Mouse (Mus musculus) heart, adult 2 months (tissue): ENCODE measurements around the gene Dohh. TPM values are rescaled to one million over a fixed set of nuclear protein-coding genes. Genes with fewer than 3 reads are reported as not detected.

ENCODE experiments used
- DNase-seq, 2 experiments: peaks; one replicate each; pipeline ENCODE4 v3.0.0; 2021
- H3K27ac ChIP-seq: fragments of 200-600 bp; 2 replicates; pipeline ENCODE4 v1.8.1; 2022
- H3K27me3 ChIP-seq: fragments of 200-500 bp; 2 replicates; pipeline ENCODE4 v1.6.1; 2012; ENCODE audit warnings: mild to moderate bottlenecking, low read length, inconsistent platforms, mixed read lengths; ENCODE audit not compliant: control insufficient read depth, insufficient read depth
- H3K36me3 ChIP-seq: fragments of 200-500 bp; 2 replicates; pipeline ENCODE4 v1.6.1; 2012; ENCODE audit warnings: low read length, inconsistent platforms; ENCODE audit not compliant: control insufficient read depth, insufficient read depth
- H3K4me1 ChIP-seq: fragments of 200-500 bp; 2 replicates; pipeline ENCODE4 v1.6.1; 2011; ENCODE audit warnings: low read length; ENCODE audit not compliant: control insufficient read depth, insufficient read depth
- H3K4me3 ChIP-seq: fragments of 200-600 bp; 2 replicates; pipeline ENCODE4 v1.8.1; 2022
- H3K79me2 ChIP-seq: fragments of 200-500 bp; replicated peaks from 2 replicates; pipeline ENCODE4 v1.6.1; 2012; ENCODE audit warnings: mild to moderate bottlenecking, inconsistent platforms, low read length, moderate library complexity, mixed read lengths; ENCODE audit not compliant: control insufficient read depth, insufficient read depth
- H3K9ac ChIP-seq: fragments of 200-500 bp; 2 replicates; pipeline ENCODE4 v1.6.1; 2012; ENCODE audit warnings: low read depth, mild to moderate bottlenecking, control low read depth, inconsistent platforms, low read length, mixed read lengths
- CTCF ChIP-seq: fragments of 200-600 bp; IDR thresholded peaks from 2 replicates; pipeline ENCODE4 v1.8.1; 2022; ENCODE audit warnings: antibody characterized with exemption, mild to moderate bottlenecking, moderate library complexity
- EP300 ChIP-seq: fragments of 200-500 bp; IDR thresholded peaks from 2 replicates; pipeline ENCODE4 v1.6.1; 2011; ENCODE audit warnings: low read depth, low read length, control low read depth; ENCODE audit not compliant: insufficient read depth
- POLR2A ChIP-seq: fragments of 200-500 bp; IDR thresholded peaks from 2 replicates; pipeline ENCODE4 v1.6.1; 2011; ENCODE audit warnings: mild to moderate bottlenecking, low read depth, low read length, control low read depth; ENCODE audit not compliant: insufficient read depth
- WGBS: fragments of 180-500 bp; shearing (Covaris S2); methylation state at CpG from one replicate; pipeline ENCODE4 v1.1.7; 2018; 5-methylcytosine and 5-hydroxymethylcytosine counted together
- intact Hi-C: fragments of 180-260 bp; cut with DNase I; formaldehyde crosslinking; loops from one replicate; pipeline ENCODE4 v1.15.1; 2025
- polyA plus RNA-seq: library from polyadenylated mRNA; depleted of rRNA; stranded (reverse); fragments of >200 nt; gene quantifications from 2 replicates; pipeline ENCODE4 v1.2.3, GENCODE M21; 2012
- total RNA-seq, 2 experiments: library from RNA; stranded (reverse); gene quantifications; 2 replicates each; pipeline ENCODE4 v1.2.3; 2021

The Dohh gene
- total and polyA plus RNA-seq, 3 experiments: 46.6 to 56.9 (median 53.8) TPM

DNA sequence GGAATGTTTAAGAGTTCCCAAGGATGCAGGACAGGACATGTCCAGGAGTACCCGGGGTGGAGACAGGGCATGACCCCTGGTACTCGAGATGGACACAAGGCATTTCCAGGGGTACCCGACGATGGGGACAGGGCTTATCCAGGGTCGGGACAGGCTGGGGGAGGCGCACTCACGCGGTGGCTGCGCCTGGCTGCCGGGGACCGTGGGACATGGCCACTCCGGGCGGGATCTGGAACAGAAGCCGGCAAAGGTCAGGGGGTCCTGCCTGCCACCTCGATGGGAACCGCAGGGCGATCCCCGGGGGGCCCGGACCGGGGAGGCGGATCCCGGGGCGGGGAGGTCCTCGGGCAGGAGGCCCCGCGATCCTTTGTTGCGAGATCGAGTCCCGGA, 34.3 kb upstream of the Dohh start:
- WGBS: under 1% methylated on average over 29 of the region's 29 CpGs
- intact Hi-C loops: loop anchor here (2.0 kb wide), 2 partner anchors 27 to 29 kb away; partner anchors contain the start of gene Cactin
- no peak for DNase-seq
- Histone ChIP-seq H3K4me3 (peak overlapping the region; percentile 97), H3K9ac (peak overlapping the region; percentile 99), H3K36me3 (no peaks in the 10 kb centered on the region), H3K79me2 (no peaks in the 10 kb centered on the region), H3K27ac (peak overlapping the region; percentile 96), H3K27me3 (no peaks in the 10 kb centered on the region), H3K4me1 (peaks cover 3% of the 10 kb centered on the region; the same call in 1 of the 2 replicates)
- TF ChIP-seq CTCF (no peak), POLR2A (no peak), EP300 (no peak)

DNA sequence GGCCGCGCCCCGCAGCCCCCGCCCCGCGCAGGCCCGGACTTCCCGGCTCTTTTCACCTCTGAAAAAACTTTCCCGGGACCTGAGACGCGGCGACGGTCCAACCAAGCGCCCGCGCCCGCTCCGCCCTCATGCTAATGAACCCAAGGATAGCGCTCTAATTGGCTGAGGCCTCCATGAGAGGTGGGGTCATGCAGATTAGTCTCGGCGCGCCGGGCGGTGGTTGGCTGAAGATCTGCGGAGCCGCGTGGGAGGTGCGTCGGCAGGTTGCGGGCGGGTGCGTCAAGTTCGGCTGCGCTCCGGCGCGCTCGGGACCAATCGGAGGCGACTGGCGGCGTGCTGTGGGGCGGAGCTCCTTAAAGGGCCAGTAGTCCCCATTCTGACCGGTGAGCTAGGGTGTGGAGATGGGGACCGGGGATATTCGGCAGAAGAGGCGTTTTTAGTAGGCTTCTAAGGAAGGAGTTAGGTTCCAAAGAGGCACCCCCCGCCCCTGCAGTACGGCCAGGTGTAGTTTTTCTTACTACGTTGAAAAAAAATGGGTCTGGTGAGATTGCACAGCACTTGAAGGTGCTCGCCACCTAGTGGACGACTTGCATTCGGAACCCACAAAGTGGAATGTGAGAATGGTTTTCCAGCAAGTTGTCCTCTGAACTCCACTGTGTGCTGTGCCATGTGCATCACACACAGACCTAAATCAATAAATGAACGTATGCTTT, 33.7 kb upstream of the Dohh start, which contains the start of gene Hmg20b:
Hmg20b (minus strand) TSS at position 130 of the 713 bp plus-strand sequence.
- TF ChIP-seq POLR2A (0 out of 2 replicates have a peak, but pooled peaks have one; percentile 52), EP300 (peak; percentile 69; the same call in 1 of the 2 replicates), CTCF (peak; percentile 90)
- peak; percentile 98 to 100 for DNase-seq
- Histone ChIP-seq H3K4me3 (peak within 1 kb of the TSS; percentile 97), H3K4me1 (peaks cover 3% of the 10 kb centered on the region; the same call in 1 of the 2 replicates), H3K27ac (peak within 1 kb of the TSS; percentile 96), H3K27me3 (no peaks in the 10 kb centered on the region), H3K36me3 (no peaks in the 10 kb centered on the region), H3K79me2 (no peaks in the 10 kb centered on the region), H3K9ac (peak within 1 kb of the TSS; percentile 99)
- intact Hi-C loops: loop anchor here (2.0 kb wide), 2 partner anchors 26 to 30 kb away; partner anchors contain the start of gene Cactin
- under 1% methylated on average over 54 of the region's 54 CpGs for WGBS

DNA sequence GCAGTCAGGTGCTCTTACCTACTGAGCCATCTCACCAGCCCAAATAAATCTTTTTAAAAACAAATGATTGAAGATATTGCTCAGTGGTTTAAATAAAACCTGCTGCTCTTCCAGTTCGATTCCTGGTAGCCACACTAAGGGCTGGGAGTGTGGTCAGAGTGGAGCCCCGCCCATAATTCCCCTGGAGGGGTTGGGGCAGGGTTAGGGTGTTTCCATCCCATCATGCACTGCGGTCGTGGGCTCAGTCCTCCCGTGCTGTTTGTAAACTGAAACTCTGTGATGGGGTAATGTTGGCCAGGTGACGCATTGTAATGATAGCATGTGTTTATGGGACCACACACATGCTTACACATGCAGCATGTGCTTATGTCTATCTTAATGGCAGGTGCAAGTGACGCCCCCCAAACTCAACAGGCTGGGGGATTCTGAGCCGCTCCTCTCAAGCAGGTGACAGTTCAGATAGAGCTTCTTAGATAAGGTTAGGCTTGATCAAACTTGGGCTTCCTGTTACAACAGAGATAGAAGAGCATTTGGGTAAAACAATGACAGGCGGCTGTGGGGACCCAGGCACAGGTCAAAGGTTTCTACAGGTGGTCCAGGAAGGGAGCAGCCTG, 32.4 kb upstream of the Dohh start:
- intact Hi-C loops: loop anchor here (2.0 kb wide), 2 partner anchors 25 to 31 kb away; partner anchors contain the start of gene Cactin
- Histone ChIP-seq H3K27ac (no peak overlapping the region), H3K9ac (no peak overlapping the region), H3K36me3 (no peaks in the 10 kb centered on the region), H3K79me2 (no peaks in the 10 kb centered on the region), H3K4me3 (no peak overlapping the region), H3K27me3 (no peaks in the 10 kb centered on the region), H3K4me1 (peaks cover 5% of the 10 kb centered on the region; the same call in 1 of the 2 replicates)
- DNase-seq: no peak
- 30% methylated on average over 9 of the region's 9 CpGs for WGBS
- TF ChIP-seq CTCF (no peak), POLR2A (no peak), EP300 (no peak)

DNA sequence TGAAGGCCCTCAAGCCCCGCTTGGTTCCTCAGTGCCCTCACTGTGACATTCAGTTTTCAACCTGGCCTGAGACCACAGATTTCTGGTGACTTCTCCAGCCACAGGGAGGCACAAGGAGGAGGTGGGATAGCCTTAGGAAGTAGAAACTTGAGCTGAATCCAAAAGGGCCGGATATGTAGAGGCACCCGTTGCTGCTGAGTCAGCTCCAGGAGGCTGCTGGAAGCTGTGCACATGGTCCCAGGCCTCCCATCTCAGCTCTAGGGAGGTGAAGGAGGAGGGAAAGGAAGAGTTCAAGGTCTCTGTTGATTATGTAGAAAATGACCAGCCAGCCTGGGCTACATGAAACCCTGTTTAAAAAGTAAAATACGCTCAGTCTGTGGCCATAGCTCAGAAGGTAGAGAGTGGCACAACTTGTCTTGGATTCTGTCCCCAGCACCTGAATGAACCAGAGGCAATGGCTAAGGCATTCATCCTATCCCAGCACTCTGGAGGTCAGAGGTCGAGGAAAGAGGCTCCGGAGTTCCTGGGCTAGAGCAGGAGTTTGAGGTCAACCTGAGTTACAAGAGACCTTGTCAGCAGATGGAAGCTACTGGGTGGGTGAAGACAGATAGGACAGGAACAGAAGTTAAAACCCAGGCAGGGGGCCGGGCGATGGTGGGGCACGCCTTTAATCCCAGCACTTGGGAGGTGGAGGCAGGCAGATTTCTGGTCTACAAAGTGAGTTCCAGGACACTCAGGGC, 29.3 kb upstream of the Dohh start:
- Histone ChIP-seq H3K9ac (no peak overlapping the region), H3K4me1 (peaks cover 6% of the 10 kb centered on the region), H3K4me3 (no peak overlapping the region), H3K36me3 (no peaks in the 10 kb centered on the region), H3K27me3 (no peaks in the 10 kb centered on the region), H3K27ac (no peak overlapping the region), H3K79me2 (no peaks in the 10 kb centered on the region)
- DNase-seq: no peak
- WGBS: 66% methylated on average over 9 of the region's 9 CpGs
- intact Hi-C loops: no loop called here
- TF ChIP-seq CTCF: no peak
- no peak for TF ChIP-seq EP300
- TF ChIP-seq POLR2A: no peak

DNA sequence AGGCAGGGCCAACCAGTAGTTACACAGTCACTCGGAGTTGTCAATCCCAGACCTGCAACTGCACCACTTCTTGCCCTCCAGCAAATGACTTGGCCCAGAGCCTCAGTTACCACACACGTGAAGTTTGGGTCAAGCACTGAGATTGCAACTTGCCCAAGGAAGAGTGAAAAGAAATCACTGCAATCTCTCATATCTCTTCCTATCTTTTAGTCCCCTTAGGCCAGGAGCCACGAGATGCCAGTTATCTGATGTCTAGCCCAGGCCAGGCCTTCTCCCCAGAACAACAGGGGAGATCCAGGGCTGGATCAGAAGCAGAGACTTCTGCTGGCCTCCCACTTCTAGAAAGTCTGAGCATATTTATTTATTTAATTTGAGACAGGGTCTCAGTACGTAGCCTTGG, 28.7 kb upstream of the Dohh start:
- H3K27ac ChIP-seq: no peak overlapping the region
- no peak overlapping the region for H3K4me3 ChIP-seq
- no peaks in the 10 kb centered on the region for H3K36me3 ChIP-seq
- intact Hi-C loops: no loop called here
- H3K4me1 ChIP-seq: peaks cover 6% of the 10 kb centered on the region
- TF ChIP-seq EP300: no peak
- no peak for TF ChIP-seq POLR2A
- TF ChIP-seq CTCF: no peak
- 78% methylated on average over 4 of the region's 4 CpGs for WGBS
- no peaks in the 10 kb centered on the region for H3K79me2 ChIP-seq
- no peak for DNase-seq
- no peaks in the 10 kb centered on the region for H3K27me3 ChIP-seq
- H3K9ac ChIP-seq: no peak overlapping the region
